Mouse (Mus musculus) MEL (cell line): ENCODE measurements around the gene Cdca3. TPM values are rescaled to one million over a fixed set of nuclear protein-coding genes. Genes with fewer than 3 reads are reported as not detected.
A peak's percentile ranks its signal among the peaks of the same experiment; 100 is the strongest.

Source experiments
- DNase-seq: peaks from one replicate; pipeline ENCODE4 v3.0.0; 2011; ENCODE audit warnings: low read depth, low spot score
- H3K27ac ChIP-seq: 2 replicates; pipeline ENCODE4 v1.5.1; 2012; ENCODE audit warnings: low read depth, mild to moderate bottlenecking, control low read depth, low read length, moderate library complexity; ENCODE audit not compliant: control insufficient read depth
- H3K27me3 ChIP-seq, 2 experiments: fragments of 150-350 bp in 1 of 2; sonication (generic) in 1 of 2; 2 replicates each; pipeline ENCODE4 v1.6.1; 2012; ENCODE audit warnings: low read length in 2 of 2, mild to moderate bottlenecking in 2 of 2, improper control_type of control experiment in 1 of 2, moderate library complexity in 1 of 2; ENCODE audit not compliant: insufficient read depth in 2 of 2, control insufficient read depth in 1 of 2
- H3K36me3 ChIP-seq, 2 experiments: 2 replicates each; pipeline ENCODE4 v1.6.1; 2012 to 2014; ENCODE audit warnings: low read length in 2 of 2, improper control_type of control experiment in 1 of 2, inconsistent platforms in 1 of 2, mild to moderate bottlenecking in 1 of 2; ENCODE audit not compliant: insufficient read depth in 2 of 2, control insufficient read depth in 1 of 2
- H3K4me1 ChIP-seq, 2 experiments: fragments of 150-350 bp in 1 of 2; sonication (generic) in 1 of 2; 2 replicates each; pipeline ENCODE4 v1.6.1; 2012; ENCODE audit warnings: low read length in 2 of 2, improper control_type of control experiment in 1 of 2, mild to moderate bottlenecking in 1 of 2; ENCODE audit not compliant: insufficient read depth in 2 of 2, control insufficient read depth in 1 of 2
- H3K4me3 ChIP-seq, 2 experiments: fragments of 150-350 bp in 1 of 2; sonication (generic) in 1 of 2; 2 replicates each; pipeline ENCODE4 v1.5.1; 2012; ENCODE audit warnings: low read depth in 2 of 2, low read length in 2 of 2, mild to moderate bottlenecking in 2 of 2, moderate library complexity in 2 of 2, control low read depth in 1 of 2, improper control_type of control experiment in 1 of 2; ENCODE audit not compliant: control insufficient read depth in 1 of 2, insufficient read depth in 1 of 2
- H3K79me2 ChIP-seq: 2 replicates; pipeline ENCODE4 v1.6.1; 2012; ENCODE audit warnings: mild to moderate bottlenecking, low read length, moderate library complexity; ENCODE audit not compliant: control insufficient read depth, poor library complexity, insufficient read depth
- H3K9ac ChIP-seq: 2 replicates; pipeline ENCODE4 v1.6.1; 2012; ENCODE audit warnings: low read depth, mild to moderate bottlenecking, control low read depth, low read length, moderate library complexity; ENCODE audit not compliant: control insufficient read depth, poor library complexity, severe bottlenecking
- H3K9me3 ChIP-seq: fragments of 150-350 bp; sonication (generic); replicated peaks from 2 replicates; pipeline ENCODE4 v1.6.1; 2012; ENCODE audit warnings: mild to moderate bottlenecking, low read length, improper control_type of control experiment, moderate library complexity; ENCODE audit not compliant: insufficient read depth
- BHLHE40 ChIP-seq: IDR thresholded peaks from 2 replicates; pipeline ENCODE4 v1.6.1; 2012; ENCODE audit warnings: low read depth, mild to moderate bottlenecking, inconsistent platforms, low read length, improper control_type of control experiment, borderline replicate concordance
- CTCF ChIP-seq, 3 experiments: IDR thresholded peaks in 2 of 3; conservative IDR thresholded peaks in 1 of 3; 2 replicates each; pipeline ENCODE4 v1.5.1; 2011 to 2012; ENCODE audit warnings: low read length in 3 of 3, low read depth in 2 of 3, mild to moderate bottlenecking in 2 of 3, improper control_type of control experiment in 1 of 3, inconsistent platforms in 1 of 3, mixed read lengths in 1 of 3, moderate library complexity in 1 of 3; ENCODE audit not compliant: control insufficient read depth in 1 of 3, insufficient read depth in 1 of 3, poor library complexity in 1 of 3, severe bottlenecking in 1 of 3
- E2F4 ChIP-seq: IDR thresholded peaks from 2 replicates; pipeline ENCODE4 v1.6.1; 2011; ENCODE audit warnings: low read depth, low read length, improper control_type of control experiment, borderline replicate concordance
- ELF1 ChIP-seq: IDR thresholded peaks from 2 replicates; pipeline ENCODE4 v1.6.1; 2014; ENCODE audit warnings: low read depth, mild to moderate bottlenecking, inconsistent platforms, low read length, improper control_type of control experiment, moderate library complexity
- EP300 ChIP-seq, 2 experiments: IDR thresholded peaks; 2 replicates each; pipeline ENCODE4 v1.6.1; 2011; ENCODE audit warnings: improper control_type of control experiment in 2 of 2, low read length in 2 of 2, low read depth in 1 of 2, mild to moderate bottlenecking in 1 of 2
- ETS1 ChIP-seq: IDR thresholded peaks from 2 replicates; pipeline ENCODE4 v1.6.1; 2012; ENCODE audit warnings: low read depth, mild to moderate bottlenecking, inconsistent platforms, low read length, improper control_type of control experiment, moderate library complexity
- GATA1 ChIP-seq: IDR thresholded peaks from 2 replicates; pipeline ENCODE4 v1.6.1; 2011; ENCODE audit warnings: low read depth, low read length, improper control_type of control experiment
- HCFC1 ChIP-seq: IDR thresholded peaks from 2 replicates; pipeline ENCODE4 v1.6.1; 2012; ENCODE audit warnings: low read depth, mild to moderate bottlenecking, inconsistent platforms, low read length, improper control_type of control experiment, moderate library complexity
- JUND ChIP-seq: IDR thresholded peaks from 2 replicates; pipeline ENCODE4 v1.6.1; 2011; ENCODE audit warnings: low read depth, mild to moderate bottlenecking, improper control_type of control experiment, low read length
- MAFK ChIP-seq: IDR thresholded peaks from 2 replicates; pipeline ENCODE4 v1.6.1; 2011; ENCODE audit warnings: low read depth, mild to moderate bottlenecking, low read length, improper control_type of control experiment, borderline replicate concordance
- MAX ChIP-seq: IDR thresholded peaks from 2 replicates; pipeline ENCODE4 v1.6.1; 2011; ENCODE audit warnings: low read length, improper control_type of control experiment
- MAZ ChIP-seq: IDR thresholded peaks from 2 replicates; pipeline ENCODE4 v1.6.1; 2012; ENCODE audit warnings: low read depth, mild to moderate bottlenecking, inconsistent platforms, low read length, improper control_type of control experiment
- MEF2A ChIP-seq: IDR thresholded peaks from 2 replicates; pipeline ENCODE4 v1.6.1; 2014; ENCODE audit warnings: low read depth, mild to moderate bottlenecking, inconsistent platforms, low read length, improper control_type of control experiment; ENCODE audit not compliant: poor library complexity, insufficient replicate concordance, severe bottlenecking; ENCODE audit errors: extremely low read depth
- MXI1 ChIP-seq: IDR thresholded peaks from 2 replicates; pipeline ENCODE4 v1.6.1; 2011; ENCODE audit warnings: mild to moderate bottlenecking, low read depth, low read length, improper control_type of control experiment
- MYB ChIP-seq: IDR thresholded peaks from 2 replicates; pipeline ENCODE4 v1.6.1; 2011; ENCODE audit warnings: mild to moderate bottlenecking, low read depth, low read length, improper control_type of control experiment
- NRF1 ChIP-seq: IDR thresholded peaks from 2 replicates; pipeline ENCODE4 v1.6.1; 2014; ENCODE audit warnings: low read depth, mild to moderate bottlenecking, inconsistent platforms, low read length, improper control_type of control experiment, moderate library complexity; ENCODE audit not compliant: poor library complexity, insufficient read depth, severe bottlenecking
- POLR2AphosphoS5 ChIP-seq: IDR thresholded peaks from 2 replicates; pipeline ENCODE4 v1.6.1; 2012; ENCODE audit warnings: low read depth, borderline replicate concordance, mild to moderate bottlenecking, inconsistent platforms, low read length, moderate library complexity, mixed read lengths
- SIN3A ChIP-seq: IDR thresholded peaks from 2 replicates; pipeline ENCODE4 v1.6.1; 2012; ENCODE audit warnings: low read length, improper control_type of control experiment, inconsistent platforms
- SMC3 ChIP-seq: IDR thresholded peaks from 2 replicates; pipeline ENCODE4 v1.6.1; 2011; ENCODE audit warnings: low read depth, low read length, improper control_type of control experiment
- TAL1 ChIP-seq: IDR thresholded peaks from 2 replicates; pipeline ENCODE4 v1.6.1; 2012; ENCODE audit warnings: mild to moderate bottlenecking, inconsistent platforms, low read length, moderate library complexity, mixed read lengths
- TCF12 ChIP-seq: IDR thresholded peaks from 2 replicates; pipeline ENCODE4 v1.6.1; 2014; ENCODE audit warnings: low read depth, mild to moderate bottlenecking, inconsistent platforms, low read length, improper control_type of control experiment, moderate library complexity
- UBTF ChIP-seq: IDR thresholded peaks from 2 replicates; pipeline ENCODE4 v1.6.1; 2012; ENCODE audit warnings: low read depth, mild to moderate bottlenecking, inconsistent platforms, low read length, improper control_type of control experiment, moderate library complexity, borderline replicate concordance; ENCODE audit not compliant: insufficient read depth
- USF1 ChIP-seq: IDR thresholded peaks from 2 replicates; pipeline ENCODE4 v1.6.1; 2014; ENCODE audit warnings: low read depth, mild to moderate bottlenecking, inconsistent platforms, low read length, improper control_type of control experiment, moderate library complexity
- USF2 ChIP-seq, 2 experiments: IDR thresholded peaks; 2 replicates each; pipeline ENCODE4 v1.6.1; 2011 to 2012; ENCODE audit warnings: improper control_type of control experiment in 2 of 2, low read length in 2 of 2, borderline replicate concordance in 1 of 2, inconsistent platforms in 1 of 2, low read depth in 1 of 2, mild to moderate bottlenecking in 1 of 2; ENCODE audit not compliant: insufficient read depth in 1 of 2
- ZC3H11A ChIP-seq: IDR thresholded peaks from 2 replicates; pipeline ENCODE4 v1.6.1; 2012; ENCODE audit warnings: low read depth, mild to moderate bottlenecking, inconsistent platforms, low read length, improper control_type of control experiment
- ZKSCAN1 ChIP-seq: IDR thresholded peaks from 2 replicates; pipeline ENCODE4 v1.6.1; 2012; ENCODE audit warnings: low read depth, mild to moderate bottlenecking, inconsistent platforms, low read length, improper control_type of control experiment, moderate library complexity
- ZNF384 ChIP-seq: IDR thresholded peaks from 2 replicates; pipeline ENCODE4 v1.6.1; 2012; ENCODE audit warnings: low read depth, mild to moderate bottlenecking, inconsistent platforms, low read length, improper control_type of control experiment
- polyA plus RNA-seq, 2 experiments: library from polyadenylated mRNA; stranded (reverse) in 1 of 2; unstranded in 1 of 2; fragments of >175 nt in 1 of 2; fragments of >200 nt in 1 of 2; gene quantifications; 2 replicates each; pipeline versions ENCODE4 v1.2.1 to v1.2.4; 2012; ENCODE audit warnings: low replicate concordance in 2 of 2, low read depth in 1 of 2; ENCODE audit not compliant: insufficient read length in 2 of 2, insufficient read depth in 1 of 2, missing spikeins in 1 of 2
- total RNA-seq: library from RNA; depleted of rRNA; stranded (reverse); fragments of 300-350 nt; gene quantifications from 2 replicates; pipeline ENCODE4 v1.2.3, GENCODE M21; 2012

The Cdca3 gene
- total and polyA plus RNA-seq, 3 experiments = 54.5 to 185 TPM; not detected in 1

DNA sequence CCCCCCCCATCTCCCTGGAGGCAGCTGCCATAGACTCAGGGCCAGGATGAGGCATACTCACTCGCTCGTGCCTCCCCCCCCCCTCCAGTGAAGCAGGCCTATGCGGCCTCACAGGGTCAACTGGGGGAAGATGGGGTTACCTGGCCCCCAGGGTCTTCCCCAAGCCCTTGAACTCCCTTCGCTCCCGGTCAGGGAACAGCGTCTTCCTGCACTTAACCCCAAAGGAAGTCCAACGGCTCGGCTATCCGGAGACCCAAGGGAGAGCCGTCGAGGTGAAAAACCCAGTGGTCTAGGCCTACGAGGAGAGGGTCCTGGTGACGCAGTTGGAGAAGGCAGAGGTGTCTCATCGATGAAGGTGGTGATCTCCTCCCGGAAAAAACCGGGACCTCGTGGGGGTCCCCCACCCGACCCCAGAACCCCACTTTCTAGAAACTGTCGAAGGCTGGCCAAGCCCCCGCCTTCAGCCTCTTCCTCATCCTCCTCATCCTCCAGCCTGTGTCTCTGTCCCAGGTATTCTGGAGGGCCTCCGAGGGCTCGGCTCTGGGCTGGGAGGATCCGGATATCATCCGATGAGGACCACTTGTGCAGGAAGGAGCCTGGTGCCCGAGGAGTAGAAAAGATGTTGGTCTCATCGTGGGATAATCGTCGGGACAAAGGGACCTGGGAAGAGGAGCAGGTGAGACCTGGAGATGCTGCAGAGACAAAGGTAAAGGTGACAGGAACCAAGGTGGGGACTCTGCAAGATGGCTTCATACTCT, 29.4 kb downstream of the Cdca3 start:
- no peaks in the 10 kb centered on the region for H3K79me2 ChIP-seq
- H3K4me3 ChIP-seq = no peak overlapping the region
- H3K9ac ChIP-seq = no peak overlapping the region
- TF ChIP-seq SMC3 (no peak), MAFK (no peak), USF2 (IDR thresholded peaks at IDR 0.05; ENCODE audit: borderline replicate concordance in 1 of 2, insufficient read depth in 1 of 2, low read depth in 1 of 2, low read length in 2 of 2) (no peak), JUND (no peak), TCF12 (no peak), MXI1 (no peak), ZNF384 (no peak), E2F4 (no peak), MAZ (no peak), GATA1 (no peak), CTCF (IDR thresholded peaks at IDR 0.05 in 2 of 3, conservative IDR thresholded peaks at IDR 0.05 in 1 of 3; ENCODE audit: control insufficient read depth in 1 of 3, insufficient read depth in 1 of 3, low read depth in 2 of 3, low read length in 3 of 3, poor library complexity in 1 of 3, severe bottlenecking in 1 of 3) (no peak), BHLHE40 (no peak), MEF2A (no peak), POLR2AphosphoS5 (no peak)
- TF ChIP-seq, all 39 proteins: peak for 0
- no peak overlapping the region for H3K27ac ChIP-seq
- H3K9me3 ChIP-seq = no peaks in the 10 kb centered on the region
- H3K36me3 ChIP-seq = no peaks in the 10 kb centered on the region
- peaks cover 0 to 3% of the 10 kb centered on the region in 2 experiments; a peak in 1 of 4 replicates for H3K4me1 ChIP-seq
- no peak for DNase-seq
- H3K27me3 ChIP-seq = peaks cover under 1 to 7% of the 10 kb centered on the region in 2 experiments

GRCm38 (mm10) chr6:124859725-124860124, 30.4 kb downstream of the Cdca3 start:
- H3K4me3 ChIP-seq = no peak overlapping the region
- no peak overlapping the region for H3K9ac ChIP-seq
- H3K36me3 ChIP-seq = no peaks in the 10 kb centered on the region
- peaks cover 0 to 3% of the 10 kb centered on the region in 2 experiments; a peak in 2 of 4 replicates for H3K4me1 ChIP-seq
- no peaks in the 10 kb centered on the region for H3K9me3 ChIP-seq
- DNase-seq = peak; percentile 77
- H3K79me2 ChIP-seq = no peaks in the 10 kb centered on the region
- peaks cover 4 to 7% of the 10 kb centered on the region in 2 experiments; a peak in 3 of 4 replicates for H3K27me3 ChIP-seq
- no peak overlapping the region for H3K27ac ChIP-seq
- TF ChIP-seq CTCF (IDR thresholded peaks at IDR 0.05 in 2 of 3, conservative IDR thresholded peaks at IDR 0.05 in 1 of 3; ENCODE audit: control insufficient read depth in 1 of 3, insufficient read depth in 1 of 3, low read depth in 2 of 3, low read length in 3 of 3, poor library complexity in 1 of 3, severe bottlenecking in 1 of 3) (peak; percentile 89 to 96 (median 89)), MAZ (no peak), MAFK (no peak), JUND (no peak), UBTF (no peak), TCF12 (no peak), SIN3A (no peak; the same call in 1 of the 2 replicates), BHLHE40 (no peak), MYB (no peak), USF1 (no peak), EP300 (IDR thresholded peaks at IDR 0.05; ENCODE audit: low read depth in 1 of 2, low read length in 2 of 2) (no peak), SMC3 (peak; percentile 90), TAL1 (no peak), MAX (no peak), GATA1 (no peak), NRF1 (no peak), ETS1 (no peak), ZC3H11A (peak; percentile 83), POLR2AphosphoS5 (no peak), E2F4 (no peak), ELF1 (no peak), ZKSCAN1 (no peak), HCFC1 (no peak)
